Mouse (Mus musculus) MEL (cell line): ENCODE measurements around the gene AC109138.7. TPM values are rescaled to one million over a fixed set of nuclear protein-coding genes. Genes with fewer than 3 reads are reported as not detected.
A peak's percentile ranks its signal among the peaks of the same experiment; 100 is the strongest.

ENCODE experiments used
- DNase-seq: peaks from one replicate; pipeline ENCODE4 v3.0.0; 2011; ENCODE audit warnings: low read depth, low spot score
- H3K27ac ChIP-seq: 2 replicates; pipeline ENCODE4 v1.5.1; 2012; ENCODE audit warnings: low read depth, mild to moderate bottlenecking, control low read depth, low read length, moderate library complexity; ENCODE audit not compliant: control insufficient read depth
- H3K27me3 ChIP-seq, 2 experiments: fragments of 150-350 bp in 1 of 2; sonication (generic) in 1 of 2; 2 replicates each; pipeline ENCODE4 v1.6.1; 2012; ENCODE audit warnings: low read length in 2 of 2, mild to moderate bottlenecking in 2 of 2, improper control_type of control experiment in 1 of 2, moderate library complexity in 1 of 2; ENCODE audit not compliant: insufficient read depth in 2 of 2, control insufficient read depth in 1 of 2
- H3K36me3 ChIP-seq, 2 experiments: 2 replicates each; pipeline ENCODE4 v1.6.1; 2012 to 2014; ENCODE audit warnings: low read length in 2 of 2, improper control_type of control experiment in 1 of 2, inconsistent platforms in 1 of 2, mild to moderate bottlenecking in 1 of 2; ENCODE audit not compliant: insufficient read depth in 2 of 2, control insufficient read depth in 1 of 2
- H3K4me1 ChIP-seq, 2 experiments: fragments of 150-350 bp in 1 of 2; sonication (generic) in 1 of 2; 2 replicates each; pipeline ENCODE4 v1.6.1; 2012; ENCODE audit warnings: low read length in 2 of 2, improper control_type of control experiment in 1 of 2, mild to moderate bottlenecking in 1 of 2; ENCODE audit not compliant: insufficient read depth in 2 of 2, control insufficient read depth in 1 of 2
- H3K4me3 ChIP-seq, 2 experiments: fragments of 150-350 bp in 1 of 2; sonication (generic) in 1 of 2; 2 replicates each; pipeline ENCODE4 v1.5.1; 2012; ENCODE audit warnings: low read depth in 2 of 2, low read length in 2 of 2, mild to moderate bottlenecking in 2 of 2, moderate library complexity in 2 of 2, control low read depth in 1 of 2, improper control_type of control experiment in 1 of 2; ENCODE audit not compliant: control insufficient read depth in 1 of 2, insufficient read depth in 1 of 2
- H3K79me2 ChIP-seq: 2 replicates; pipeline ENCODE4 v1.6.1; 2012; ENCODE audit warnings: mild to moderate bottlenecking, low read length, moderate library complexity; ENCODE audit not compliant: control insufficient read depth, poor library complexity, insufficient read depth
- H3K9ac ChIP-seq: 2 replicates; pipeline ENCODE4 v1.6.1; 2012; ENCODE audit warnings: low read depth, mild to moderate bottlenecking, control low read depth, low read length, moderate library complexity; ENCODE audit not compliant: control insufficient read depth, poor library complexity, severe bottlenecking
- H3K9me3 ChIP-seq: fragments of 150-350 bp; sonication (generic); replicated peaks from 2 replicates; pipeline ENCODE4 v1.6.1; 2012; ENCODE audit warnings: mild to moderate bottlenecking, low read length, improper control_type of control experiment, moderate library complexity; ENCODE audit not compliant: insufficient read depth
- BHLHE40 ChIP-seq: IDR thresholded peaks from 2 replicates; pipeline ENCODE4 v1.6.1; 2012; ENCODE audit warnings: low read depth, mild to moderate bottlenecking, inconsistent platforms, low read length, improper control_type of control experiment, borderline replicate concordance
- CHD1 ChIP-seq: IDR thresholded peaks from 2 replicates; pipeline ENCODE4 v1.6.1; 2012; ENCODE audit warnings: low read depth, mild to moderate bottlenecking, inconsistent platforms, low read length, improper control_type of control experiment
- CHD2 ChIP-seq: IDR thresholded peaks from 2 replicates; pipeline ENCODE4 v1.6.1; 2011; ENCODE audit warnings: low read length, improper control_type of control experiment
- CTCF ChIP-seq, 3 experiments: IDR thresholded peaks in 2 of 3; conservative IDR thresholded peaks in 1 of 3; 2 replicates each; pipeline ENCODE4 v1.5.1; 2011 to 2012; ENCODE audit warnings: low read length in 3 of 3, low read depth in 2 of 3, mild to moderate bottlenecking in 2 of 3, improper control_type of control experiment in 1 of 3, inconsistent platforms in 1 of 3, mixed read lengths in 1 of 3, moderate library complexity in 1 of 3; ENCODE audit not compliant: control insufficient read depth in 1 of 3, insufficient read depth in 1 of 3, poor library complexity in 1 of 3, severe bottlenecking in 1 of 3
- ELF1 ChIP-seq: IDR thresholded peaks from 2 replicates; pipeline ENCODE4 v1.6.1; 2014; ENCODE audit warnings: low read depth, mild to moderate bottlenecking, inconsistent platforms, low read length, improper control_type of control experiment, moderate library complexity
- EP300 ChIP-seq, 2 experiments: IDR thresholded peaks; 2 replicates each; pipeline ENCODE4 v1.6.1; 2011; ENCODE audit warnings: improper control_type of control experiment in 2 of 2, low read length in 2 of 2, low read depth in 1 of 2, mild to moderate bottlenecking in 1 of 2
- GABPA ChIP-seq: IDR thresholded peaks from 2 replicates; pipeline ENCODE4 v1.6.1; 2012; ENCODE audit warnings: low read depth, mild to moderate bottlenecking, inconsistent platforms, low read length, improper control_type of control experiment, moderate library complexity
- GATA1 ChIP-seq: IDR thresholded peaks from 2 replicates; pipeline ENCODE4 v1.6.1; 2011; ENCODE audit warnings: low read depth, low read length, improper control_type of control experiment
- JUND ChIP-seq: IDR thresholded peaks from 2 replicates; pipeline ENCODE4 v1.6.1; 2011; ENCODE audit warnings: low read depth, mild to moderate bottlenecking, improper control_type of control experiment, low read length
- KAT2A ChIP-seq: conservative IDR thresholded peaks from 2 replicates; pipeline ENCODE4 v1.6.1; 2012; ENCODE audit warnings: low read depth, low read length, improper control_type of control experiment, inconsistent platforms
- MAFK ChIP-seq: IDR thresholded peaks from 2 replicates; pipeline ENCODE4 v1.6.1; 2011; ENCODE audit warnings: low read depth, mild to moderate bottlenecking, low read length, improper control_type of control experiment, borderline replicate concordance
- MEF2A ChIP-seq: IDR thresholded peaks from 2 replicates; pipeline ENCODE4 v1.6.1; 2014; ENCODE audit warnings: low read depth, mild to moderate bottlenecking, inconsistent platforms, low read length, improper control_type of control experiment; ENCODE audit not compliant: poor library complexity, insufficient replicate concordance, severe bottlenecking; ENCODE audit errors: extremely low read depth
- MXI1 ChIP-seq: IDR thresholded peaks from 2 replicates; pipeline ENCODE4 v1.6.1; 2011; ENCODE audit warnings: mild to moderate bottlenecking, low read depth, low read length, improper control_type of control experiment
- MYB ChIP-seq: IDR thresholded peaks from 2 replicates; pipeline ENCODE4 v1.6.1; 2011; ENCODE audit warnings: mild to moderate bottlenecking, low read depth, low read length, improper control_type of control experiment
- MYC ChIP-seq: IDR thresholded peaks from 2 replicates; pipeline ENCODE4 v1.6.1; 2011; ENCODE audit warnings: low read depth, mild to moderate bottlenecking, low read length, improper control_type of control experiment, moderate library complexity
- NRF1 ChIP-seq: IDR thresholded peaks from 2 replicates; pipeline ENCODE4 v1.6.1; 2014; ENCODE audit warnings: low read depth, mild to moderate bottlenecking, inconsistent platforms, low read length, improper control_type of control experiment, moderate library complexity; ENCODE audit not compliant: poor library complexity, insufficient read depth, severe bottlenecking
- POLR2A ChIP-seq, 2 experiments: IDR thresholded peaks; 2 replicates each; pipeline ENCODE4 v1.6.1; 2011 to 2012; ENCODE audit warnings: low read length in 2 of 2, mild to moderate bottlenecking in 2 of 2, control low read depth in 1 of 2, improper control_type of control experiment in 1 of 2, low read depth in 1 of 2, moderate library complexity in 1 of 2; ENCODE audit not compliant: control insufficient read depth in 1 of 2, insufficient read depth in 1 of 2, poor library complexity in 1 of 2
- POLR2AphosphoS2 ChIP-seq: IDR thresholded peaks from 2 replicates; pipeline ENCODE4 v1.6.1; 2011; ENCODE audit warnings: low read length, improper control_type of control experiment
- RAD21 ChIP-seq: IDR thresholded peaks from 2 replicates; pipeline ENCODE4 v1.6.1; 2011; ENCODE audit warnings: mild to moderate bottlenecking, low read depth, low read length, improper control_type of control experiment
- RCOR1 ChIP-seq: IDR thresholded peaks from 2 replicates; pipeline ENCODE4 v1.6.1; 2012; ENCODE audit warnings: low read depth, mild to moderate bottlenecking, inconsistent platforms, low read length, improper control_type of control experiment
- SIN3A ChIP-seq: IDR thresholded peaks from 2 replicates; pipeline ENCODE4 v1.6.1; 2012; ENCODE audit warnings: low read length, improper control_type of control experiment, inconsistent platforms
- SMC3 ChIP-seq: IDR thresholded peaks from 2 replicates; pipeline ENCODE4 v1.6.1; 2011; ENCODE audit warnings: low read depth, low read length, improper control_type of control experiment
- TAL1 ChIP-seq: IDR thresholded peaks from 2 replicates; pipeline ENCODE4 v1.6.1; 2012; ENCODE audit warnings: mild to moderate bottlenecking, inconsistent platforms, low read length, moderate library complexity, mixed read lengths
- UBTF ChIP-seq: IDR thresholded peaks from 2 replicates; pipeline ENCODE4 v1.6.1; 2012; ENCODE audit warnings: low read depth, mild to moderate bottlenecking, inconsistent platforms, low read length, improper control_type of control experiment, moderate library complexity, borderline replicate concordance; ENCODE audit not compliant: insufficient read depth
- USF1 ChIP-seq: IDR thresholded peaks from 2 replicates; pipeline ENCODE4 v1.6.1; 2014; ENCODE audit warnings: low read depth, mild to moderate bottlenecking, inconsistent platforms, low read length, improper control_type of control experiment, moderate library complexity
- ZC3H11A ChIP-seq: IDR thresholded peaks from 2 replicates; pipeline ENCODE4 v1.6.1; 2012; ENCODE audit warnings: low read depth, mild to moderate bottlenecking, inconsistent platforms, low read length, improper control_type of control experiment
- ZKSCAN1 ChIP-seq: IDR thresholded peaks from 2 replicates; pipeline ENCODE4 v1.6.1; 2012; ENCODE audit warnings: low read depth, mild to moderate bottlenecking, inconsistent platforms, low read length, improper control_type of control experiment, moderate library complexity
- ZMIZ1 ChIP-seq: IDR thresholded peaks from 2 replicates; pipeline ENCODE4 v1.6.1; 2012; ENCODE audit warnings: low read depth, mild to moderate bottlenecking, inconsistent platforms, low read length, improper control_type of control experiment, moderate library complexity
- ZNF384 ChIP-seq: IDR thresholded peaks from 2 replicates; pipeline ENCODE4 v1.6.1; 2012; ENCODE audit warnings: low read depth, mild to moderate bottlenecking, inconsistent platforms, low read length, improper control_type of control experiment
- polyA plus RNA-seq, 2 experiments: library from polyadenylated mRNA; stranded (reverse) in 1 of 2; unstranded in 1 of 2; fragments of >175 nt in 1 of 2; fragments of >200 nt in 1 of 2; gene quantifications; 2 replicates each; pipeline versions ENCODE4 v1.2.1 to v1.2.4; 2012; ENCODE audit warnings: low replicate concordance in 2 of 2, low read depth in 1 of 2; ENCODE audit not compliant: insufficient read length in 2 of 2, insufficient read depth in 1 of 2, missing spikeins in 1 of 2
- total RNA-seq: library from RNA; depleted of rRNA; stranded (reverse); fragments of 300-350 nt; gene quantifications from 2 replicates; pipeline ENCODE4 v1.2.3, GENCODE M21; 2012

Gene AC109138.7
- total and polyA plus RNA-seq, 3 experiments, result not detected

- TF ChIP-seq RCOR1 (no peak), ZMIZ1 (no peak), CHD1 (no peak), NRF1 (no peak), EP300 (IDR thresholded peaks at IDR 0.05; ENCODE audit: low read depth in 1 of 2, low read length in 2 of 2) (0 out of 4 replicates have a peak, but pooled peaks of 1 of the 2 experiments have one; percentile 19), POLR2A (IDR thresholded peaks at IDR 0.05; ENCODE audit: control insufficient read depth in 1 of 2, insufficient read depth in 1 of 2, low read depth in 1 of 2, low read length in 2 of 2, poor library complexity in 1 of 2) (no peak), GATA1 (no peak), JUND (no peak; the same call in 1 of the 2 replicates), ELF1 (peak; percentile 48; the same call in 1 of the 2 replicates), TAL1 (no peak), MEF2A (no peak), BHLHE40 (no peak), SMC3 (peak; percentile 98), KAT2A (no peak), CTCF (IDR thresholded peaks at IDR 0.05 in 2 of 3, conservative IDR thresholded peaks at IDR 0.05 in 1 of 3; ENCODE audit: control insufficient read depth in 1 of 3, insufficient read depth in 1 of 3, low read depth in 2 of 3, low read length in 3 of 3, poor library complexity in 1 of 3, severe bottlenecking in 1 of 3) (peak; percentile 88 to 98 (median 98)), ZKSCAN1 (peak; percentile 48; the same call in 1 of the 2 replicates), CHD2 (no peak), GABPA (no peak), UBTF (no peak), ZC3H11A (peak; percentile 94)
These were observed 13.9 kb downstream of the AC109138.7 start (continued) for GRCm38 (mm10) chr19:4227894-4228678.

- Histone ChIP-seq H3K4me3 (no peak overlapping the region), H3K9me3 (no peaks in the 10 kb centered on the region), H3K79me2 (peaks cover 2% of the 10 kb centered on the region; the same call in 1 of the 2 replicates), H3K4me1 (peaks cover 2 to 29% of the 10 kb centered on the region in 2 experiments; a peak in 3 of 4 replicates), H3K9ac (no peak overlapping the region), H3K27me3 (no peaks in the 10 kb centered on the region), H3K36me3 (peaks cover 0 to 11% of the 10 kb centered on the region in 2 experiments; a peak in 2 of 4 replicates), H3K27ac (no peak overlapping the region)
- DNase-seq, result no peak
- TF ChIP-seq RCOR1 (no peak), BHLHE40 (no peak), USF1 (no peak), RAD21 (no peak), ZC3H11A (no peak), MYC (no peak), POLR2AphosphoS2 (no peak), EP300 (IDR thresholded peaks at IDR 0.05; ENCODE audit: low read depth in 1 of 2, low read length in 2 of 2) (no peak), MYB (no peak), CHD2 (no peak), NRF1 (no peak), MXI1 (no peak), GABPA (no peak), SIN3A (no peak), KAT2A (no peak), MAFK (no peak), ZNF384 (no peak)
These were observed 14.7 kb downstream of the AC109138.7 start for GRCm38 (mm10) chr19:4228891-4229290.
